Mouse (Mus musculus) spleen, adult 2 months (tissue): Measurements from ENCODE around the gene Olfr1247.
"Not testable (repeated sequence)": the region's sequence is repeated elsewhere in the genome, so short reads cannot be mapped to it uniquely, and the experiment has no call there.

ENCODE experiments used
- CTCF ChIP-seq: fragments of 200-500 bp; IDR thresholded peaks from 2 replicates; pipeline ENCODE4 v1.5.1; 2011; ENCODE audit warnings: mild to moderate bottlenecking, inconsistent platforms; ENCODE audit not compliant: insufficient read depth, insufficient read length, insufficient replicate concordance; ENCODE audit errors: extremely low read depth
- POLR2A ChIP-seq: fragments of 200-500 bp; IDR thresholded peaks from 2 replicates; pipeline ENCODE4 v1.6.1; 2011; ENCODE audit warnings: low read depth, low read length, inconsistent platforms

DNA sequence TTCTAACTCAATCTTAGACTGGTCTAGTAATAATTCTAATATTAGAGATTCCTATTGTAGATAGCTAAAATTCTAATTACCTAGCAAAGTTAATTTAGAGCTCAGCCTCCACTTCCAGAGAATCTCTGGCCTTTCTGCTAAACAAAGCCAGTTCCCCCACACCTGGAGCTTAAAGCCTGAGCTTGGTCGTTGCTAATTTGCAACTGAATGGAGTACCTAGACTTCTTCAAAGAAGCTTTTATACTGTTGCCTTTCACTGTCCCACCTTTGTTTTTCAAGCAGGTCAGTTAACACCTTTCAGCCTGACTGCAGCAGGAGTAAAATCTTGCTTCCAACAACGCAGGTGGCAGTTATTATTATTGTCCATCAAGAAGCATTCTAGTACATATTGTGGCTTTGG lies 51.2 kb downstream of the Olfr1247 start:
- TF ChIP-seq CTCF, POLR2A: not testable (repeated sequence)
